Mouse (Mus musculus) 416B (cell line): Measurements from ENCODE around the gene Kdelc1.

Experiments
- DNase-seq: peaks from one replicate; pipeline ENCODE4 v3.0.0; 2011; ENCODE audit warnings: low read depth

Kdelc1 gene

GRCm38 (mm10) chr1:44118239-44119054, at the start of gene Kdelc1, which contains the start of gene Bivm:
Gene Kdelc1 (minus strand): TSS chr1:44118808.
Gene Bivm (plus strand): TSS chr1:44118957.
- DNase-seq: peak; percentile 98

GRCm38 (mm10) chr1:44167859-44168383, 49.3 kb upstream of the Kdelc1 start:
- DNase-seq: peak; percentile 9

GRCm38 (mm10) chr1:44162389-44162788, 43.8 kb upstream of the Kdelc1 start:
- no peak for DNase-seq

GRCm38 (mm10) chr1:44161818-44162217, 43.2 kb upstream of the Kdelc1 start:
- no peak for DNase-seq

- DNase-seq: no peak
Measured at GRCm38 (mm10) chr1:44158317-44158716, 39.7 kb upstream of the Kdelc1 start.

DNA sequence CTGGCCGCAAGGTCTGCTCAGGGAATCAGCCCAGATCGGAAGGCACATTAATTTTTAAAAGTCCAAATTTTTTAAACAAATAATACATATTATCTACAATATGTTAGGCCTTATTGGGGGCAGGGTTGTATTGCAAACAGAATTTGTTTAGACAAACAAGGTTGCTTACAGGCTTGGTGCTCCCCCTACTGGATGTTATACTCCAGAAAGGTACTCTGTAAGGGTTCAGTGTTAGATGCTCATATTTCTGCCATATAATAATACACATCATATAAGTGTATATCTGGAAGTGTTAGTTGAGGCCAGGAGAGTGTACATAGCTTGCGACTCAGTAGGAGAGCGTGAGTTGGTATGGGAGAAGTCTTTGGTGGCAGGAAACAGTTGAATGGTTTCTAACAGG, 36.7 kb upstream of the Kdelc1 start:
- DNase-seq: peak; percentile 59

GRCm38 (mm10) chr1:44148706-44149105, 30.1 kb upstream of the Kdelc1 start:
- peak; percentile 50 for DNase-seq

- DNase-seq: peak; percentile 91
Measured at GRCm38 (mm10) chr1:44147563-44148381, 29.2 kb upstream of the Kdelc1 start, which contains the start of gene Ercc5. Gene Ercc5 (plus strand): TSS chr1:44147744.

DNA sequence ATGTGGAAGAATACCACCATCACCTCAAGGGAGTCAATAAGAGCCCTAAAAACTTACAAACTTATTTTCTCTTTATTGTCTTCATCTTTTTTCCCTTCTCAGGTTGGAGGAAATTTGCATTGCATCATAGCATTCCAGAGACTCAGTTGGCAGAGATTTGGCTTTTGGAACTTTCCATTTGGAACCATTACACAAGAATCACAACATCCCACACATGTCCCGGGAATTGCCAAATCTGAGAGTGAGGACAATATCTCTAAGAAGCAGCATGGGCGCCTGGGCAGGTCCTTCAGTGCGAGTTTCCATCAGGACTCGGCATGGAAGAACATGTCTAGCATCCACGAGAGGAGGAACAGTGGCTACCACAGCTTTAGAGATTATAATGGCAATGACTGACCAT, 24.1 kb upstream of the Kdelc1 start:
- DNase-seq: no peak

- DNase-seq: no peak
Measured at GRCm38 (mm10) chr1:44140232-44140631, 21.6 kb upstream of the Kdelc1 start.

- no peak for DNase-seq
Measured at GRCm38 (mm10) chr1:44129929-44130581, 11.4 kb upstream of the Kdelc1 start.

GRCm38 (mm10) chr1:44125590-44125989, 7.0 kb upstream of the Kdelc1 start:
- DNase-seq: no peak

GRCm38 (mm10) chr1:44122256-44122655, 3.6 kb upstream of the Kdelc1 start:
- peak; percentile 81 for DNase-seq

DNA sequence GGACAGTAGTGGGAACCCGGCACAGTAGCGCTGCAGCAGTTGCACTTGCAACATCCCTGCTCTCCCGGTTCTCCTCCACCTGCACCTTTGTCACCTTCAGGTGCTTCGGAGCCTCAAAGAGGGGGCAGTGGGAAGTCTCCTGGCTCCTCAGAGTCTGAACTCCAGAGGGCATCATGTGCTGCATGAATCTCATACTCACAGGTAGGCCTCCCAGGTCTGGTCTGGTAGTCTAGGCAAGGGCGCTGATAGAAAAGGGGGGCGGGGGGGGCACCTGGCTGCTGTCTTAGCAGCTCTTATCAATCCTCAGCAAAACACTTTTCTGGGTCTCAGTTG, 1.4 kb upstream of the Kdelc1 start:
- no peak for DNase-seq

GRCm38 (mm10) chr1:44119201-44120073, 829 bp upstream of the Kdelc1 start:
- DNase-seq: peak; percentile 87

GRCm38 (mm10) chr1:44117571-44117970, 1.0 kb downstream of the Kdelc1 start:
- peak; percentile 62 for DNase-seq

- peak; percentile 16 for DNase-seq
Measured at GRCm38 (mm10) chr1:44102939-44103338, 15.7 kb downstream of the Kdelc1 start.

GRCm38 (mm10) chr1:44102259-44102717, 16.3 kb downstream of the Kdelc1 start, which contains the start of gene Tex30:
Gene Tex30 (minus strand): TSS chr1:44102441.
- peak; percentile 93 for DNase-seq

GRCm38 (mm10) chr1:44101448-44102225, 17.0 kb downstream of the Kdelc1 start:
- DNase-seq: peak; percentile 80

- DNase-seq: peak; percentile 77
Measured at GRCm38 (mm10) chr1:44064625-44065024, 54.0 kb downstream of the Kdelc1 start.
